Mouse (Mus musculus) gastrocnemius, adult 2 months (tissue): Measurements from ENCODE around the gene Tmc4. TPM values are rescaled to one million over a fixed set of nuclear protein-coding genes. Genes with fewer than 3 reads are reported as not detected.

Experiments
- DNase-seq: peaks from one replicate; pipeline ENCODE4 v3.0.0; 2022
- H3K27ac ChIP-seq: fragments of 200-600 bp; 2 replicates; pipeline ENCODE4 v1.8.1; 2022; ENCODE audit warnings: mild to moderate bottlenecking
- H3K4me3 ChIP-seq: fragments of 200-600 bp; 2 replicates; pipeline ENCODE4 v1.8.1; 2022; ENCODE audit warnings: mild to moderate bottlenecking, moderate library complexity
- CTCF ChIP-seq: fragments of 200-600 bp; IDR thresholded peaks from 2 replicates; pipeline ENCODE4 v1.8.1; 2022; ENCODE audit warnings: antibody characterized with exemption, mild to moderate bottlenecking, moderate library complexity
- intact Hi-C: fragments of 180-260 bp; cut with DNase I; formaldehyde crosslinking; loops from one replicate; pipeline ENCODE4 v1.15.1; 2025
- total RNA-seq, 2 experiments: library from RNA; stranded (reverse); gene quantifications; 2 replicates each; pipeline ENCODE4 v1.2.3; 2021

Gene Tmc4
- total RNA-seq, 2 experiments from 2014 or later = 0.38 to 1.3 TPM

GRCm38 (mm10) chr7:3646641-3647040 is 30.7 kb downstream of the Tmc4 start:
- TF ChIP-seq CTCF = no peak
- H3K4me3 ChIP-seq = peak overlapping the region; percentile 75
- no peak for DNase-seq
- H3K27ac ChIP-seq = peak overlapping the region; percentile 98
- intact Hi-C loops = loop anchor here (1.0 to 10.0 kb wide), 3 partner anchors 31 to 498 kb away; partner anchors contain the start of genes Mboat7 and Tsen34

- TF ChIP-seq CTCF = no peak
- Histone ChIP-seq H3K4me3 (peak overlapping the region; percentile 75), H3K27ac (peak overlapping the region; percentile 98)
- intact Hi-C loops = loop anchor here (5.0 to 10.0 kb wide), 2 partner anchors 46 to 499 kb away; partner anchors contain the start of genes Mboat7 and Tsen34
- no peak for DNase-seq
Observed at GRCm38 (mm10) chr7:3646188-3646587, 31.2 kb downstream of the Tmc4 start.

GRCm38 (mm10) chr7:3645488-3646025 is 31.8 kb downstream of the Tmc4 start:
- peak overlapping the region; percentile 98 for H3K27ac ChIP-seq
- H3K4me3 ChIP-seq = peak overlapping the region; percentile 75
- no peak for DNase-seq
- intact Hi-C loops = loop anchor here (1.0 to 10.0 kb wide), 3 partner anchors 20 to 499 kb away; partner anchors contain the start of genes Leng1, Mboat7 and Tsen34
- no peak for TF ChIP-seq CTCF

GRCm38 (mm10) chr7:3644672-3645487 is 32.5 kb downstream of the Tmc4 start, which contains the start of gene Cnot3:
Cnot3 (plus strand) TSS chr7:3645268.
- TF ChIP-seq CTCF = no peak
- peak within 1 kb of the TSS; percentile 98 for H3K27ac ChIP-seq
- DNase-seq = peak; percentile 99
- peak within 1 kb of the TSS; percentile 75 for H3K4me3 ChIP-seq
- intact Hi-C loops = loop anchor here (1.0 to 10.0 kb wide), 3 partner anchors 20 to 500 kb away; partner anchors contain the start of genes Leng1, Mboat7 and Tsen34

- intact Hi-C loops = loop anchor here (10.0 kb wide), 1 partner anchor 500 kb away; no protein-coding TSS in a partner anchor
- DNase-seq = peak; percentile 89
- H3K4me3 ChIP-seq = peak overlapping the region; percentile 74
- TF ChIP-seq CTCF = no peak
- peak overlapping the region; percentile 87 for H3K27ac ChIP-seq
Observed at GRCm38 (mm10) chr7:3644348-3644671, 33.0 kb downstream of the Tmc4 start.

GRCm38 (mm10) chr7:3643843-3644242 is 33.5 kb downstream of the Tmc4 start:
- H3K4me3 ChIP-seq = peak overlapping the region; percentile 74
- intact Hi-C loops = loop anchor here (10.0 kb wide), 1 partner anchor 501 kb away; no protein-coding TSS in a partner anchor
- TF ChIP-seq CTCF = no peak
- DNase-seq = no peak
- 0 out of 2 replicates have a peak overlapping the region, but pooled peaks have one; percentile 87 for H3K27ac ChIP-seq

GRCm38 (mm10) chr7:3643412-3643811 is 33.9 kb downstream of the Tmc4 start:
- DNase-seq = no peak
- Histone ChIP-seq H3K27ac (no peak overlapping the region), H3K4me3 (no peak overlapping the region)
- intact Hi-C loops = loop anchor here (10.0 kb wide), 1 partner anchor 501 kb away; no protein-coding TSS in a partner anchor
- TF ChIP-seq CTCF = no peak

GRCm38 (mm10) chr7:3630478-3630815 is 46.9 kb downstream of the Tmc4 start:
- Histone ChIP-seq H3K27ac (peak overlapping the region; percentile 99), H3K4me3 (peak overlapping the region; percentile 90)
- intact Hi-C loops = no loop called here
- DNase-seq = no peak
- TF ChIP-seq CTCF = no peak

- TF ChIP-seq CTCF = no peak
- peak within 1 kb of the TSS; percentile 90 for H3K4me3 ChIP-seq
- DNase-seq = peak; percentile 93
- intact Hi-C loops = loop anchor here (5.0 kb wide), 1 partner anchor 62 kb away; the partner anchor contains the start of genes Mboat7 and Tsen34
- peak within 1 kb of the TSS; percentile 99 for H3K27ac ChIP-seq
Observed at GRCm38 (mm10) chr7:3629543-3630477, 47.5 kb downstream of the Tmc4 start, which contains the start of the genes Tfpt and Prpf31. Tfpt (minus strand) TSS chr7:3629929. Prpf31 (plus strand) TSS chr7:3629985.

- no peak for DNase-seq
- intact Hi-C loops = loop anchor here (5.0 kb wide), 1 partner anchor 63 kb away; the partner anchor contains the start of genes Mboat7 and Tsen34
- peak overlapping the region; percentile 90 for H3K4me3 ChIP-seq
- peak overlapping the region; percentile 99 for H3K27ac ChIP-seq
- no peak for TF ChIP-seq CTCF
Observed at GRCm38 (mm10) chr7:3629030-3629429, 48.3 kb downstream of the Tmc4 start.

- intact Hi-C loops = loop anchor here (5.0 to 10.0 kb wide), 2 partner anchors 285 to 517 kb away; partner anchors contain the start of genes Cacng7 and Leng8
- peak within 1 kb of the TSS; percentile 92 for H3K27ac ChIP-seq
- no peak for TF ChIP-seq CTCF
- peak within 1 kb of the TSS; percentile 83 for H3K4me3 ChIP-seq
- DNase-seq = peak; percentile 92
Observed at GRCm38 (mm10) chr7:3617242-3617995, 59.9 kb downstream of the Tmc4 start, which contains the start of gene Ndufa3. Ndufa3 (plus strand) TSS chr7:3617373.
